Mouse (Mus musculus): ENCODE measurements around the gene Tex2. TPM values are rescaled to one million over a fixed set of nuclear protein-coding genes. Genes with fewer than 3 reads are reported as not detected.
"Not testable (repeated sequence)": the region's sequence is repeated elsewhere in the genome, so short reads cannot be mapped to it uniquely, and the experiment has no call there.

Gene Tex2
- polyA plus RNA-seq, 1 experiment from 2014 or later: 11.5 TPM

GRCm38 (mm10) chr11:106642966-106643637, 29.9 kb upstream of the Tex2 start:
- no peak overlapping the region for H3K4me3 ChIP-seq (ENCODE audit: low read length)
- no peaks in the 10 kb centered on the region for H3K27me3 ChIP-seq (ENCODE audit: control insufficient read depth, insufficient read depth, low read depth, low read length)
- H3K9me3 ChIP-seq (ENCODE audit: control insufficient read depth, low read length): no peaks in the 10 kb centered on the region
- WGBS: 63% methylated on average over 8 of the region's 8 CpGs
- no peaks in the 10 kb centered on the region for H3K36me3 ChIP-seq (ENCODE audit: control insufficient read depth, insufficient read depth, low read length)
- H3K4me2 ChIP-seq (ENCODE audit: low read depth, low read length): no peak overlapping the region
- no peak overlapping the region for H3K9ac ChIP-seq (ENCODE audit: low read length)
- H3K27ac ChIP-seq (ENCODE audit: low read length): no peak overlapping the region
- no peak for ATAC-seq (ENCODE audit: low read depth)
- peaks cover 24% of the 10 kb centered on the region for H3K4me1 ChIP-seq (replicated peaks; ENCODE audit: control insufficient read depth, insufficient read depth, low read length)

GRCm38 (mm10) chr11:106641580-106641979, 28.4 kb upstream of the Tex2 start:
- H3K36me3 ChIP-seq (ENCODE audit: control insufficient read depth, insufficient read depth, low read length): no peaks in the 10 kb centered on the region
- H3K4me3 ChIP-seq (ENCODE audit: low read length): no peak overlapping the region
- no peaks in the 10 kb centered on the region for H3K27me3 ChIP-seq (ENCODE audit: control insufficient read depth, insufficient read depth, low read depth, low read length)
- WGBS: 45% methylated on average over 1 of the region's 1 CpGs
- peaks cover 32% of the 10 kb centered on the region for H3K4me1 ChIP-seq (replicated peaks; ENCODE audit: control insufficient read depth, insufficient read depth, low read length)
- no peak overlapping the region for H3K9ac ChIP-seq (ENCODE audit: low read length)
- no peak overlapping the region for H3K4me2 ChIP-seq (ENCODE audit: low read depth, low read length)
- no peak for ATAC-seq (ENCODE audit: low read depth)
- no peaks in the 10 kb centered on the region for H3K9me3 ChIP-seq (ENCODE audit: control insufficient read depth, low read length)
- H3K27ac ChIP-seq (ENCODE audit: low read length): peak overlapping the region; percentile 41

DNA sequence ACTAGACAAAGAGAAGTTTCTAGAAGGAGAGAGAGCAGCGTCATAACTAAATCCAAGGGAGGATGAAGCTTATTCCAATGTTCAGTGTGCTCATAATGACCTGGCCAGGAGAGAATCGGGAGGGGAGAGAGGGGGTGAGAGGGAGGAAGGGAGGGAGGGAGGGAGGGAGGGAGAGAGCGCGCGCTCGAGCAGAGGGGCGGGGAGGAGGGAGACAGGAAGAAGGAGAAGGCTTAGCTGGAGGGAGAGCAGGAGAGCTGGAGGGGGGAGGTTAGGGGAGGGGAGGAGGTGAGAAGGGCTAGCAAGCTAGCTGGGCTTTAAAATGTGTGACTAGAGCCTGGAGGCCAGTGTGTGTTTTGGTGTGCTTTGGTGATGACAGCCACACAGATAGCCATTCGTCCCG, 26.8 kb upstream of the Tex2 start:
- ATAC-seq (ENCODE audit: low read depth): peak; percentile 37; the same call in 1 of the 2 replicates
- Histone ChIP-seq H3K4me1 (replicated peaks; ENCODE audit: control insufficient read depth, insufficient read depth, low read length) (peaks cover 32% of the 10 kb centered on the region), H3K36me3 (ENCODE audit: control insufficient read depth, insufficient read depth, low read length) (no peaks in the 10 kb centered on the region), H3K9ac (ENCODE audit: low read length) (peak overlapping the region; percentile 28; the same call in 1 of the 2 replicates), H3K27me3 (ENCODE audit: control insufficient read depth, insufficient read depth, low read depth, low read length) (no peaks in the 10 kb centered on the region), H3K4me3 (ENCODE audit: low read length) (no peak overlapping the region), H3K27ac (ENCODE audit: low read length) (peak overlapping the region; percentile 78), H3K4me2 (ENCODE audit: low read depth, low read length) (peak overlapping the region; percentile 22; the same call in 1 of the 2 replicates), H3K9me3 (ENCODE audit: control insufficient read depth, low read length) (no peaks in the 10 kb centered on the region)
- 10% methylated on average over 9 of the region's 9 CpGs for WGBS

GRCm38 (mm10) chr11:106639356-106639692, 26.1 kb upstream of the Tex2 start:
- Histone ChIP-seq H3K27me3 (ENCODE audit: control insufficient read depth, insufficient read depth, low read depth, low read length) (no peaks in the 10 kb centered on the region), H3K27ac (ENCODE audit: low read length) (peak overlapping the region; percentile 78), H3K9me3 (ENCODE audit: control insufficient read depth, low read length) (no peaks in the 10 kb centered on the region), H3K4me2 (ENCODE audit: low read depth, low read length) (peak overlapping the region; percentile 5; the same call in 1 of the 2 replicates), H3K4me3 (ENCODE audit: low read length) (no peak overlapping the region), H3K36me3 (ENCODE audit: control insufficient read depth, insufficient read depth, low read length) (no peaks in the 10 kb centered on the region), H3K4me1 (replicated peaks; ENCODE audit: control insufficient read depth, insufficient read depth, low read length) (peaks cover 32% of the 10 kb centered on the region), H3K9ac (ENCODE audit: low read length) (0 out of 2 replicates have a peak overlapping the region, but pooled peaks have one; percentile 35)
- WGBS: 15% methylated on average over 5 of the region's 5 CpGs
- ATAC-seq (ENCODE audit: low read depth): peak; percentile 56

DNA sequence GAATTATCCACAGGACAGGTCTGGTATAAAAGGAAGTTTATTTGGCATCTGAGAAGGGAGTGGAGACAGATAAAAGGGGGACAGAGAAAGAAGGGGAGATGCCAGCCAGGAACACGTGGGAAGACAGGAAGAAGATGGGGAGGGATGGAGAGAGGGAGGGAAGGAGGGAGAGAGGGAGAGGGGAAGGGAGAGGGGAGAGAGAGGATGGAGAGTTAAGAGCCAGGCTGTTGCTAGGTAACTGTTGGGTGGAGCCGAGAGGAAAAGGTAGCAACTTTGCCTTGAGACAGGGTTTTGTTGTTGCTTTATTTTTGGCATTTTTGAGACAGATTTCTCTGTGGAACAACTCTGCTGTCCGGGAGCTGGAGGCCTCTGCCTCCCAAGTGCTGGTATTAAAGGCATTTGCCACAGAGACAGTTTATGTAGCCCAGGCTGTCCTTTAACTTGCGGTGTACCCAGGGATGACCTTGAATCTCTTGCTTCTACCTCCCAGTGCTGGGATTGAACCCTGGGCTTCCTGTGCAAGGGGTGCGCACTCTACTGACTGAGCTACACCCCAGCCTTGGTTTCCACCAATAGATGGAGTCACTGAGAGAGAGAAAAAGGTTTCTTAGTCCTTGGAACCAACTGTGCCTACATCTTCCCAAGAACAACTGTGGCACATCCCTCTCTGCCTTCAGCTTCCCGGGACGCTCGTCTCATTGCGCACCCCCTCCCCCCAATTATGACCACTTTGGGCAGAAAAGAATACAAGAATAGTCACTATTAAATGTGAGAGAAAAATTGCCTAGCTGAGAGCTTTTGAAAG, 25.5 kb upstream of the Tex2 start:
- ATAC-seq (ENCODE audit: low read depth): no peak
- no peaks in the 10 kb centered on the region for H3K9me3 ChIP-seq (ENCODE audit: control insufficient read depth, low read length)
- no peak overlapping the region for H3K9ac ChIP-seq (ENCODE audit: low read length)
- H3K27ac ChIP-seq (ENCODE audit: low read length): peak overlapping the region; percentile 78
- 37% methylated on average over 9 of the region's 9 CpGs for WGBS
- H3K4me3 ChIP-seq (ENCODE audit: low read length): no peak overlapping the region
- H3K27me3 ChIP-seq (ENCODE audit: control insufficient read depth, insufficient read depth, low read depth, low read length): no peaks in the 10 kb centered on the region
- no peak overlapping the region for H3K4me2 ChIP-seq (ENCODE audit: low read depth, low read length)
- peaks cover 32% of the 10 kb centered on the region for H3K4me1 ChIP-seq (replicated peaks; ENCODE audit: control insufficient read depth, insufficient read depth, low read length)
- H3K36me3 ChIP-seq (ENCODE audit: control insufficient read depth, insufficient read depth, low read length): no peaks in the 10 kb centered on the region

DNA sequence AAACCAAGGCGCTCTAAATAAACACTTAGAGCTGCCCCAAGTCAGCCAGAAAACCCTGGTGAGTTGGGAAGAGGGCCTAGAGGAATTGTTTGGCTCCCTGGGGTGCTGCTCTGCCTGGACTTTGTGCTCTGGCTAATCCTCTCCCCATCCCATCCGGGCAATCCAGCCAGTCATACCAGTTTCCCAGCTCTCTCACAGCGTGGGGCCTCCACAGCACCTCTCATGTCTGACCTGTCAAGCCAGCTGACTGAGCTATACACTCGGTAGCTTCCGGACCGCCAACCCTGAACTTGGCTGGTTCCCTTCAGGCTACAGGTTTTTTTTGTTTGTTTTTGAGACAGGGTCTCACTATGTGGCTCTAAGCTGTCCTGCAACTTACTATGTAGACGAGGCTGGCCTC, 24.5 kb upstream of the Tex2 start:
- Histone ChIP-seq H3K36me3 (ENCODE audit: control insufficient read depth, insufficient read depth, low read length) (no peaks in the 10 kb centered on the region), H3K4me1 (replicated peaks; ENCODE audit: control insufficient read depth, insufficient read depth, low read length) (peaks cover 32% of the 10 kb centered on the region), H3K4me3 (ENCODE audit: low read length) (no peak overlapping the region), H3K27ac (ENCODE audit: low read length) (peak overlapping the region; percentile 15; the same call in 1 of the 2 replicates), H3K9ac (ENCODE audit: low read length) (no peak overlapping the region), H3K9me3 (ENCODE audit: control insufficient read depth, low read length) (no peaks in the 10 kb centered on the region; the same call in 1 of the 2 replicates), H3K27me3 (ENCODE audit: control insufficient read depth, insufficient read depth, low read depth, low read length) (no peaks in the 10 kb centered on the region), H3K4me2 (ENCODE audit: low read depth, low read length) (no peak overlapping the region)
- 11% methylated on average over 7 of the region's 7 CpGs for WGBS
- ATAC-seq (ENCODE audit: low read depth): peak; percentile 64

DNA sequence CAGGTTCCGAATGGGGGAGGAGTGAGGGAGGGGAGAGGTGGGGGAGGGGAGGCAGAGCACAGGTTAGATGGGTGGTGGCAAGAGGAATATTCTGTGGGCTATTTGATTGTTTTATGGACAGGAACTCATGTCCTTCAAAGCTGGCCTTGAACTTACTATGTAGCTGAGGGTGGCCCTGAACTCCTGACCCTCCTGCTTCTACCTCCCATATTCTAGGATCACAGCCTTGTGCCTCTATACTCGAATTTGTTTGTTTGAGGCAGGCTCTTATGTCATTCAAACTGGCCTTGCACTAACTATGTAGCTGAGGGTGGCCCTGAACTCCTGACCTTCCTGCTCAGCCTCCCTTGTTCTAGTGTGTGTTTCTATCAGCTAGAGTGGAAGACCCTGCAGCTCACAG, 22.7 kb upstream of the Tex2 start:
- Histone ChIP-seq H3K9me3 (ENCODE audit: control insufficient read depth, low read length) (no peaks in the 10 kb centered on the region; the same call in 1 of the 2 replicates), H3K27me3 (ENCODE audit: control insufficient read depth, insufficient read depth, low read depth, low read length) (no peaks in the 10 kb centered on the region)
- no peak for ATAC-seq (ENCODE audit: low read depth)

GRCm38 (mm10) chr11:106634175-106634574, 21.0 kb upstream of the Tex2 start:
- 77% methylated on average over 3 of the region's 3 CpGs for WGBS

More for the DNA sequence above, 22.7 kb upstream of the Tex2 start:
- Histone ChIP-seq H3K27ac (ENCODE audit: low read length) (no peak overlapping the region), H3K4me2 (ENCODE audit: low read depth, low read length) (no peak overlapping the region), H3K36me3 (ENCODE audit: control insufficient read depth, insufficient read depth, low read length) (no peaks in the 10 kb centered on the region), H3K9ac (ENCODE audit: low read length) (no peak overlapping the region), H3K4me1 (replicated peaks; ENCODE audit: control insufficient read depth, insufficient read depth, low read length) (peaks cover 26% of the 10 kb centered on the region), H3K4me3 (ENCODE audit: low read length) (no peak overlapping the region)
- 27% methylated on average over 2 of the region's 2 CpGs for WGBS

DNA sequence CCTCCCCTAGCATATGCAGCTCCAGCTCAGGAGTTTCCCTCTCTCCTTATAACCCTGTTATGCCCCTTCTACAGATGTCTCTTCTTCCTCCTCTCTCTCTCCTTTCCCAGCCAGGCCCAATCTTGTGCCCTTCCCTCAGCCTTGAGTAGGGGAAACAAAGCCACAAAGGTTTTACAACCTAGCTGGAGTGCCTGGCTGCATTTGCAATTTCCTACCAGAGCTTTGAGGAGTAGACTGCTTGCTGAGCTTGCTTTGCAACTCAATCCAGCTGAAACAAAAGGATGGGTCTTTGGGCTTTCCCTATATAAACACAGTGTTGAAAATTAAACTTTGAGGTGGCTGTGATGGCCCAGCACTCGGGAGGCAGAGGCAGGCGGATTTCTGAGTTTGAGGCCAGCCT, 20.2 kb upstream of the Tex2 start:
- no peak for ATAC-seq (ENCODE audit: low read depth)
- Histone ChIP-seq H3K36me3 (ENCODE audit: control insufficient read depth, insufficient read depth, low read length) (no peaks in the 10 kb centered on the region), H3K4me1 (replicated peaks; ENCODE audit: control insufficient read depth, insufficient read depth, low read length) (peaks cover 8% of the 10 kb centered on the region), H3K27me3 (ENCODE audit: control insufficient read depth, insufficient read depth, low read depth, low read length) (no peaks in the 10 kb centered on the region), H3K4me2 (ENCODE audit: low read depth, low read length) (no peak overlapping the region), H3K9ac (ENCODE audit: low read length) (no peak overlapping the region), H3K4me3 (ENCODE audit: low read length) (no peak overlapping the region), H3K9me3 (ENCODE audit: control insufficient read depth, low read length) (no peaks in the 10 kb centered on the region; the same call in 1 of the 2 replicates), H3K27ac (ENCODE audit: low read length) (no peak overlapping the region)
- 84% methylated on average over 2 of the region's 2 CpGs for WGBS

More at GRCm38 (mm10) chr11:106634175-106634574, 21.0 kb upstream of the Tex2 start:
- H3K9ac ChIP-seq (ENCODE audit: low read length); H3K4me2 ChIP-seq (ENCODE audit: low read depth, low read length); H3K36me3 ChIP-seq (ENCODE audit: control insufficient read depth, insufficient read depth, low read length); ATAC-seq (ENCODE audit: low read depth); H3K27ac ChIP-seq (ENCODE audit: low read length); H3K4me3 ChIP-seq (ENCODE audit: low read length); H3K27me3 ChIP-seq (ENCODE audit: control insufficient read depth, insufficient read depth, low read depth, low read length); H3K9me3 ChIP-seq (ENCODE audit: control insufficient read depth, low read length): not testable (repeated sequence)
- peaks cover 14% of the 10 kb centered on the region for H3K4me1 ChIP-seq (replicated peaks; ENCODE audit: control insufficient read depth, insufficient read depth, low read length)

Measured in lung, embryonic 16.5 days (tissue).